Comparison of ENCODE assay signal across 18 mouse cellular contexts in genomic region chr11:97049492-97050085, GRCm38 (mm10). TPM values are rescaled to one million over a fixed set of nuclear protein-coding genes. Genes with fewer than 3 reads are reported as not detected.
DNase-seq lines count a peak whose midpoint lies in the region; ATAC-seq and TF ChIP-seq lines count a peak whose summit lies in the region.
"Had no signal": no experiment of that assay in that cellular context is flagged by ENCODE, and none has a peak within 500 bp of the region (broad histone marks: within the 10 kb centered on the region; RNA-seq: fewer than 3 reads in every experiment).

No protein-coding gene starts in this region.

- no peaks in the 10 kb centered on the region for H3K9me3 ChIP-seq in forebrain, embryonic 13.5 days (replicated peaks)
- no peaks in the 10 kb centered on the region for H3K9me3 ChIP-seq in forebrain, postnatal 0 days (ENCODE audit: low read length)
- H3K9me3 ChIP-seq in hindbrain, embryonic 14.5 days (ENCODE audit: control insufficient read depth, low read length), result no peaks in the 10 kb centered on the region
- peaks cover 2% of the 10 kb centered on the region; the same call in 1 of the 2 replicates for H3K9me3 ChIP-seq in hindbrain, embryonic 10.5 days
- no peaks in the 10 kb centered on the region for H3K9me3 ChIP-seq in neural tube, embryonic 13.5 days
- H3K9me3 ChIP-seq in forebrain, embryonic 15.5 days, result no peaks in the 10 kb centered on the region
- H3K9me3 ChIP-seq: limb, embryonic 13.5 days; megakaryocyte, embryonic 14.5 days; midbrain, embryonic 15.5 days had no signal

- WGBS in forebrain, embryonic 13.5 days, result 83% methylated on average over 6 of the region's 6 CpGs
- WGBS in forebrain, postnatal 0 days, result 79% methylated on average over 6 of the region's 6 CpGs
- WGBS in hindbrain, embryonic 14.5 days, result 80% methylated on average over 6 of the region's 6 CpGs
- 74% methylated on average over 6 of the region's 6 CpGs for WGBS in hindbrain, embryonic 10.5 days
- WGBS in neural tube, embryonic 13.5 days, result 82% methylated on average over 6 of the region's 6 CpGs
- WGBS in forebrain, embryonic 15.5 days, result 84% methylated on average over 6 of the region's 6 CpGs

- H3K4me2 ChIP-seq in forebrain, embryonic 13.5 days, result no peak overlapping the region
- no peak overlapping the region for H3K4me2 ChIP-seq in forebrain, postnatal 0 days (ENCODE audit: low read depth)
- no peak overlapping the region for H3K4me2 ChIP-seq in hindbrain, embryonic 14.5 days (replicated peaks)
- H3K4me2 ChIP-seq in neural tube, embryonic 13.5 days, result no peak overlapping the region
- no peak overlapping the region for H3K4me2 ChIP-seq in forebrain, embryonic 15.5 days (replicated peaks)

- H3K4me3 ChIP-seq in forebrain, embryonic 13.5 days, result no peak overlapping the region
- H3K4me3 ChIP-seq in forebrain, postnatal 0 days (ENCODE audit: low read depth, low read length), result no peak overlapping the region
- no peak overlapping the region for H3K4me3 ChIP-seq in hindbrain, embryonic 14.5 days (replicated peaks; ENCODE audit: low read length)
- no peak overlapping the region for H3K4me3 ChIP-seq in hindbrain, embryonic 10.5 days
- H3K4me3 ChIP-seq in neural tube, embryonic 13.5 days, result no peak overlapping the region
- H3K4me3 ChIP-seq in embryonic fibroblast, embryonic 13.5 days (ENCODE audit: insufficient read depth, low read length), result no peak overlapping the region
- no peak overlapping the region for H3K4me3 ChIP-seq in forebrain, embryonic 15.5 days

- peaks cover 26% of the 10 kb centered on the region for H3K4me1 ChIP-seq in forebrain, embryonic 13.5 days
- H3K4me1 ChIP-seq in forebrain, postnatal 0 days (ENCODE audit: insufficient read depth), result peaks cover 8% of the 10 kb centered on the region
- peaks cover 21% of the 10 kb centered on the region for H3K4me1 ChIP-seq in hindbrain, embryonic 14.5 days (replicated peaks; ENCODE audit: control insufficient read depth, insufficient read depth, low read length)
- peaks cover 31% of the 10 kb centered on the region for H3K4me1 ChIP-seq in hindbrain, embryonic 10.5 days (replicated peaks)
- H3K4me1 ChIP-seq in neural tube, embryonic 13.5 days (replicated peaks), result peaks cover 27% of the 10 kb centered on the region
- peaks cover 6% of the 10 kb centered on the region for H3K4me1 ChIP-seq in embryonic fibroblast, embryonic 13.5 days (ENCODE audit: control insufficient read depth, insufficient read depth, low read length)
- peaks cover 25% of the 10 kb centered on the region for H3K4me1 ChIP-seq in forebrain, embryonic 15.5 days

- 0 out of 2 replicates have a peak, but pooled peaks have one; percentile 0 for TF ChIP-seq POLR2A in embryonic fibroblast, embryonic 13.5 days (IDR thresholded peaks at IDR 0.05; ENCODE audit: low read depth, low read length)

- no peak for TF ChIP-seq CTCF in forebrain, postnatal 0 days (IDR thresholded peaks at IDR 0.05; ENCODE audit: low read depth)
- TF ChIP-seq CTCF in embryonic fibroblast, embryonic 13.5 days (IDR thresholded peaks at IDR 0.05; ENCODE audit: borderline replicate concordance, insufficient read depth, low read length), result no peak

- no peaks in the 10 kb centered on the region for H3K27me3 ChIP-seq in forebrain, embryonic 13.5 days
- H3K27me3 ChIP-seq in forebrain, postnatal 0 days (ENCODE audit: insufficient read depth, low read length), result no peaks in the 10 kb centered on the region
- no peaks in the 10 kb centered on the region for H3K27me3 ChIP-seq in hindbrain, embryonic 14.5 days (ENCODE audit: control insufficient read depth, insufficient read depth, low read length)
- H3K27me3 ChIP-seq in hindbrain, embryonic 10.5 days (ENCODE audit: insufficient read depth, poor library complexity, severe bottlenecking), result no peaks in the 10 kb centered on the region
- H3K27me3 ChIP-seq in neural tube, embryonic 13.5 days, result no peaks in the 10 kb centered on the region
- H3K27me3 ChIP-seq in forebrain, embryonic 15.5 days, result no peaks in the 10 kb centered on the region
- H3K27me3 ChIP-seq: limb, embryonic 13.5 days; megakaryocyte, embryonic 14.5 days; midbrain, embryonic 15.5 days had no signal

- H3K36me3 ChIP-seq in forebrain, embryonic 13.5 days (ENCODE audit: poor library complexity, severe bottlenecking), result peaks cover 54% of the 10 kb centered on the region
- peaks cover 26% of the 10 kb centered on the region for H3K36me3 ChIP-seq in forebrain, postnatal 0 days (ENCODE audit: insufficient read depth)
- peaks cover 29% of the 10 kb centered on the region for H3K36me3 ChIP-seq in hindbrain, embryonic 14.5 days (replicated peaks; ENCODE audit: control insufficient read depth, insufficient read depth)
- H3K36me3 ChIP-seq in hindbrain, embryonic 10.5 days, result peaks cover 65% of the 10 kb centered on the region
- H3K36me3 ChIP-seq in neural tube, embryonic 13.5 days, result peaks cover 53% of the 10 kb centered on the region
- H3K36me3 ChIP-seq in forebrain, embryonic 15.5 days, result peaks cover 14% of the 10 kb centered on the region

- H3K27ac ChIP-seq in forebrain, embryonic 13.5 days, result peak overlapping the region; percentile 51; the same call in 1 of the 2 replicates
- H3K27ac ChIP-seq in forebrain, postnatal 0 days (ENCODE audit: low read depth, low read length), result no peak overlapping the region
- no peak overlapping the region for H3K27ac ChIP-seq in hindbrain, embryonic 14.5 days
- H3K27ac ChIP-seq in hindbrain, embryonic 10.5 days, result no peak overlapping the region
- no peak overlapping the region for H3K27ac ChIP-seq in neural tube, embryonic 13.5 days (replicated peaks)
- no peak overlapping the region for H3K27ac ChIP-seq in embryonic fibroblast, embryonic 13.5 days (ENCODE audit: insufficient read depth, low read length)
- H3K27ac ChIP-seq in forebrain, embryonic 15.5 days (replicated peaks), result no peak overlapping the region
- H3K27ac ChIP-seq: limb, embryonic 13.5 days had no signal

- no peak for ATAC-seq in forebrain, embryonic 13.5 days
- no peak for ATAC-seq in forebrain, postnatal 0 days
- ATAC-seq in hindbrain, embryonic 14.5 days (ENCODE audit: low FRiP score), result no peak
- ATAC-seq in neural tube, embryonic 13.5 days (ENCODE audit: low read depth), result no peak
- no peak for ATAC-seq in forebrain, embryonic 15.5 days (replicated peaks)

- 0 out of 2 replicates have a peak overlapping the region, but pooled peaks have one; percentile 86 for H3K9ac ChIP-seq in forebrain, embryonic 13.5 days
- no peak overlapping the region for H3K9ac ChIP-seq in forebrain, postnatal 0 days
- H3K9ac ChIP-seq in hindbrain, embryonic 14.5 days, result peak overlapping the region; percentile 85; the same call in 1 of the 2 replicates
- H3K9ac ChIP-seq in neural tube, embryonic 13.5 days, result peak overlapping the region; percentile 92; the same call in 1 of the 2 replicates
- no peak overlapping the region for H3K9ac ChIP-seq in forebrain, embryonic 15.5 days (replicated peaks)

- no peak for DNase-seq in forebrain, postnatal 0 days
- DNase-seq in hindbrain, embryonic 14.5 days (ENCODE audit: low spot score), result no peak
- no peak for DNase-seq in hindbrain, embryonic 10.5 days (ENCODE audit: low spot score)
- no peak for DNase-seq in neural tube, embryonic 10.5 days (ENCODE audit: extremely low spot score, low spot score)
- DNase-seq: kidney, postnatal 36 days; lung, postnatal 14 days; retina, postnatal 1 day; thymus, postnatal 25 days had no signal

RNA-seq across cellular contexts. Expression of gene Osbpl7, which starts 0.8 kb away (rescaled TPM):
- polyA plus RNA-seq in forebrain, embryonic 13.5 days (2015; fragmentation: Nextera tagmentation; extraction: Ambion mirVana), result 7.8 and 8.7 TPM in 2 replicates
- total RNA-seq in forebrain, postnatal 0 days (2014; rRNA removed), result 10.9 and 13.1 TPM in 2 replicates
- 7.4 and 8.3 TPM in 2 replicates for polyA plus RNA-seq in forebrain, postnatal 0 days (2015; fragmentation: Nextera tagmentation; extraction: Ambion mirVana)
- polyA plus RNA-seq in hindbrain, embryonic 14.5 days (2014; fragmentation: Nextera tagmentation; extraction: Ambion mirVana), result 6.3 and 7.9 TPM in 2 replicates
- polyA plus RNA-seq in hindbrain, embryonic 10.5 days (2016; fragmentation: Nextera tagmentation; extraction: Ambion mirVana), result 9.4 and 10.7 TPM in 2 replicates
- polyA plus RNA-seq in neural tube, embryonic 13.5 days (2015; fragmentation: Nextera tagmentation; extraction: Ambion mirVana), result 9.2 and 11.0 TPM in 2 replicates
- 7.3 and 9.7 TPM in 2 replicates for polyA plus RNA-seq in embryonic fibroblast, embryonic 13.5 days (2011; ENCODE audit: insufficient read length, low read depth, missing spikeins)
- 10.2 and 10.5 TPM in 2 replicates for polyA plus RNA-seq in forebrain, embryonic 15.5 days (2015; fragmentation: Nextera tagmentation; extraction: Ambion mirVana)

RNA-seq across cellular contexts. Expression of gene Mrpl10, which starts 8.2 kb away (rescaled TPM):
- polyA plus RNA-seq in forebrain, embryonic 13.5 days (2015; fragmentation: Nextera tagmentation; extraction: Ambion mirVana), result 59.3 and 60.7 TPM in 2 replicates
- 41.6 and 55.5 TPM in 2 replicates for total RNA-seq in forebrain, postnatal 0 days (2014; rRNA removed)
- 47.0 and 62.0 TPM in 2 replicates for polyA plus RNA-seq in forebrain, postnatal 0 days (2015; fragmentation: Nextera tagmentation; extraction: Ambion mirVana)
- polyA plus RNA-seq in hindbrain, embryonic 14.5 days (2014; fragmentation: Nextera tagmentation; extraction: Ambion mirVana), result 60.5 TPM in 2 replicates
- 78.9 and 80.7 TPM in 2 replicates for polyA plus RNA-seq in hindbrain, embryonic 10.5 days (2016; fragmentation: Nextera tagmentation; extraction: Ambion mirVana)
- 58.9 and 59.0 TPM in 2 replicates for polyA plus RNA-seq in neural tube, embryonic 13.5 days (2015; fragmentation: Nextera tagmentation; extraction: Ambion mirVana)
- 62.8 and 64.8 TPM in 2 replicates for polyA plus RNA-seq in embryonic fibroblast, embryonic 13.5 days (2011; ENCODE audit: insufficient read length, low read depth, missing spikeins)
- polyA plus RNA-seq in forebrain, embryonic 15.5 days (2015; fragmentation: Nextera tagmentation; extraction: Ambion mirVana), result 57.0 and 58.4 TPM in 2 replicates

RNA-seq across cellular contexts. Expression of gene Lrrc46, which starts 8.4 kb away (rescaled TPM):
- polyA plus RNA-seq in forebrain, embryonic 13.5 days (2015; fragmentation: Nextera tagmentation; extraction: Ambion mirVana), result 3.0 and 3.6 TPM in 2 replicates
- total RNA-seq in forebrain, postnatal 0 days (2014; rRNA removed), result 1.0 and 1.6 TPM in 2 replicates
- 4.9 and 5.8 TPM in 2 replicates for polyA plus RNA-seq in forebrain, postnatal 0 days (2015; fragmentation: Nextera tagmentation; extraction: Ambion mirVana)
- polyA plus RNA-seq in hindbrain, embryonic 14.5 days (2014; fragmentation: Nextera tagmentation; extraction: Ambion mirVana), result 2.6 and 4.3 TPM in 2 replicates
- polyA plus RNA-seq in hindbrain, embryonic 10.5 days (2016; fragmentation: Nextera tagmentation; extraction: Ambion mirVana), result 3.5 and 6.8 TPM in 2 replicates
- polyA plus RNA-seq in neural tube, embryonic 13.5 days (2015; fragmentation: Nextera tagmentation; extraction: Ambion mirVana), result 1.8 and 3.0 TPM in 2 replicates
- polyA plus RNA-seq in embryonic fibroblast, embryonic 13.5 days (2011; ENCODE audit: insufficient read length, low read depth, missing spikeins), result 0.65 and 0.87 TPM in 2 replicates
- 2.9 and 4.6 TPM in 2 replicates for polyA plus RNA-seq in forebrain, embryonic 15.5 days (2015; fragmentation: Nextera tagmentation; extraction: Ambion mirVana)
- polyA plus RNA-seq: erythroblast, embryonic 14.5 days had no signal

RNA-seq across cellular contexts. Expression of gene Scrn2, which starts 19.9 kb away (rescaled TPM):
- polyA plus RNA-seq in forebrain, embryonic 13.5 days (2015; fragmentation: Nextera tagmentation; extraction: Ambion mirVana), result 22.8 and 23.0 TPM in 2 replicates
- total RNA-seq in forebrain, postnatal 0 days (2014; rRNA removed), result 14.8 and 17.9 TPM in 2 replicates
- 10.2 and 11.3 TPM in 2 replicates for polyA plus RNA-seq in forebrain, postnatal 0 days (2015; fragmentation: Nextera tagmentation; extraction: Ambion mirVana)
- polyA plus RNA-seq in hindbrain, embryonic 14.5 days (2014; fragmentation: Nextera tagmentation; extraction: Ambion mirVana), result 11.5 and 12.7 TPM in 2 replicates
- 38.3 and 39.4 TPM in 2 replicates for polyA plus RNA-seq in hindbrain, embryonic 10.5 days (2016; fragmentation: Nextera tagmentation; extraction: Ambion mirVana)
- 13.7 and 15.0 TPM in 2 replicates for polyA plus RNA-seq in neural tube, embryonic 13.5 days (2015; fragmentation: Nextera tagmentation; extraction: Ambion mirVana)
- polyA plus RNA-seq in embryonic fibroblast, embryonic 13.5 days (2011; ENCODE audit: insufficient read length, low read depth, missing spikeins), result 6.9 and 9.7 TPM in 2 replicates
- 16.0 and 17.2 TPM in 2 replicates for polyA plus RNA-seq in forebrain, embryonic 15.5 days (2015; fragmentation: Nextera tagmentation; extraction: Ambion mirVana)

RNA-seq across cellular contexts. Expression of gene Sp6, which starts 36.4 kb away (rescaled TPM):
- 0.15 and 0.21 TPM in 2 replicates for polyA plus RNA-seq in forebrain, embryonic 13.5 days (2015; fragmentation: Nextera tagmentation; extraction: Ambion mirVana)
- total RNA-seq in forebrain, postnatal 0 days (2014; rRNA removed), result 0.85 and 0.86 TPM in 2 replicates
- polyA plus RNA-seq in forebrain, postnatal 0 days (2015; fragmentation: Nextera tagmentation; extraction: Ambion mirVana), result 0.35 and 0.75 TPM in 2 replicates
- 0.09 and 0.16 TPM in 2 replicates for polyA plus RNA-seq in hindbrain, embryonic 14.5 days (2014; fragmentation: Nextera tagmentation; extraction: Ambion mirVana)
- 1.6 and 2.3 TPM in 2 replicates for polyA plus RNA-seq in hindbrain, embryonic 10.5 days (2016; fragmentation: Nextera tagmentation; extraction: Ambion mirVana)
- 0.17 and 0.29 TPM in 2 replicates for polyA plus RNA-seq in neural tube, embryonic 13.5 days (2015; fragmentation: Nextera tagmentation; extraction: Ambion mirVana)
- 0.33 and 0.35 TPM in 2 replicates for polyA plus RNA-seq in embryonic fibroblast, embryonic 13.5 days (2011; ENCODE audit: insufficient read length, low read depth, missing spikeins)
- 0.10 and 0.43 TPM in 2 replicates for polyA plus RNA-seq in forebrain, embryonic 15.5 days (2015; fragmentation: Nextera tagmentation; extraction: Ambion mirVana)
- polyA plus RNA-seq: erythroblast, embryonic 14.5 days; heart, postnatal 0 days; liver, embryonic 16.5 days; midbrain, embryonic 15.5 days had no signal

Comparison
In these comparisons a context has a peak if more than half of its experiments do, and no peak if none do; other contexts are left out.
1. H3K9ac ChIP-seq: peak in forebrain, embryonic 13.5 days (single experiment), hindbrain, embryonic 14.5 days (single experiment) and neural tube, embryonic 13.5 days (single experiment); none in forebrain, postnatal 0 days (single experiment) and forebrain, embryonic 15.5 days (single experiment).